Mouse (Mus musculus): ENCODE measurements at regions not wholly inside any gene's neighbourhood (a gene's known extent, or its start where the extent isn't known, plus 50 kb on each side); places are given as distances from the start of the nearest gene placed in this dataset.

GRCm38 (mm10) chr15:36878276-36878675, 129.3 kb downstream of the Zfp706 start:
- no peak for TF ChIP-seq CTCF (IDR thresholded peaks at IDR 0.05)
- no peak for DNase-seq
- intact Hi-C loops (cut with DNase I), result no loop called here
- H3K4me3 ChIP-seq, result no peak overlapping the region
- H3K27ac ChIP-seq, result no peak overlapping the region

- Histone ChIP-seq H3K27ac (no peak overlapping the region), H3K4me3 (no peak overlapping the region)
- intact Hi-C loops (cut with DNase I), result no loop called here
- DNase-seq, result no peak
- TF ChIP-seq CTCF (IDR thresholded peaks at IDR 0.05), result no peak
Observed at GRCm38 (mm10) chr15:36877501-36877900, 130.1 kb downstream of the Zfp706 start.

GRCm38 (mm10) chr15:36875980-36876778, 131.4 kb downstream of the Zfp706 start:
- TF ChIP-seq CTCF (IDR thresholded peaks at IDR 0.05), result no peak
- intact Hi-C loops (cut with DNase I), result no loop called here
- no peak for DNase-seq
- Histone ChIP-seq H3K27ac (no peak overlapping the region), H3K4me3 (no peak overlapping the region)

- H3K27ac ChIP-seq, result no peak overlapping the region
- no peak overlapping the region for H3K4me3 ChIP-seq
- no peak for DNase-seq
- no peak for TF ChIP-seq CTCF (IDR thresholded peaks at IDR 0.05)
- intact Hi-C loops (cut with DNase I), result loop anchor here (5.0 kb wide), 3 partner anchors 63 to 128 kb away; no protein-coding TSS in a partner anchor
Observed at GRCm38 (mm10) chr15:36874555-36874954, 133.0 kb downstream of the Zfp706 start.

GRCm38 (mm10) chr15:36873884-36874243, 133.7 kb downstream of the Zfp706 start:
- no peak for DNase-seq
- H3K27ac ChIP-seq, result peak overlapping the region; percentile 38; the same call in 1 of the 2 replicates
- intact Hi-C loops (cut with DNase I), result loop anchor here (5.0 kb wide), 3 partner anchors 63 to 128 kb away; no protein-coding TSS in a partner anchor
- TF ChIP-seq CTCF (IDR thresholded peaks at IDR 0.05), result no peak
- H3K4me3 ChIP-seq, result no peak overlapping the region; the same call in 1 of the 2 replicates

- DNase-seq, result peak; percentile 67
- intact Hi-C loops (cut with DNase I), result loop anchor here (5.0 kb wide), 3 partner anchors 64 to 129 kb away; no protein-coding TSS in a partner anchor
- TF ChIP-seq CTCF (IDR thresholded peaks at IDR 0.05), result no peak
- Histone ChIP-seq H3K27ac (peak overlapping the region; percentile 38; the same call in 1 of the 2 replicates), H3K4me3 (peak overlapping the region; percentile 44)
Observed at GRCm38 (mm10) chr15:36873058-36873883, 134.3 kb downstream of the Zfp706 start.

- Histone ChIP-seq H3K27ac (peak overlapping the region; percentile 38; the same call in 1 of the 2 replicates), H3K4me3 (no peak overlapping the region)
- intact Hi-C loops (cut with DNase I), result loop anchor here (5.0 kb wide), 3 partner anchors 65 to 130 kb away; no protein-coding TSS in a partner anchor
- no peak for DNase-seq
- no peak for TF ChIP-seq CTCF (IDR thresholded peaks at IDR 0.05)
Observed at GRCm38 (mm10) chr15:36872566-36872965, 135.0 kb downstream of the Zfp706 start.

GRCm38 (mm10) chr15:36870717-36871116, 136.9 kb downstream of the Zfp706 start:
- no peak overlapping the region for H3K27ac ChIP-seq
- TF ChIP-seq CTCF (IDR thresholded peaks at IDR 0.05), result no peak
- no peak overlapping the region for H3K4me3 ChIP-seq
- intact Hi-C loops (cut with DNase I), result loop anchor here (5.0 kb wide), 3 partner anchors 67 to 132 kb away; no protein-coding TSS in a partner anchor
- DNase-seq, result no peak

GRCm38 (mm10) chr15:36870094-36870493, 137.5 kb downstream of the Zfp706 start:
- H3K4me3 ChIP-seq, result no peak overlapping the region
- H3K27ac ChIP-seq, result no peak overlapping the region
- DNase-seq, result no peak
- no peak for TF ChIP-seq CTCF (IDR thresholded peaks at IDR 0.05)
- intact Hi-C loops (cut with DNase I), result loop anchor here (5.0 kb wide), 3 partner anchors 67 to 132 kb away; no protein-coding TSS in a partner anchor

- intact Hi-C loops (cut with DNase I), result no loop called here
- Histone ChIP-seq H3K4me3 (no peak overlapping the region), H3K27ac (no peak overlapping the region)
- no peak for DNase-seq
- no peak for TF ChIP-seq CTCF (IDR thresholded peaks at IDR 0.05)
Observed at GRCm38 (mm10) chr15:36866088-36866487, 141.5 kb downstream of the Zfp706 start.

- no peak overlapping the region for H3K4me3 ChIP-seq
- TF ChIP-seq CTCF (IDR thresholded peaks at IDR 0.05), result no peak
- H3K27ac ChIP-seq, result no peak overlapping the region
- no peak for DNase-seq
- intact Hi-C loops (cut with DNase I), result no loop called here
Observed at GRCm38 (mm10) chr15:36865332-36865731, 142.2 kb downstream of the Zfp706 start.

GRCm38 (mm10) chr15:36864046-36864445, 143.5 kb downstream of the Zfp706 start:
- intact Hi-C loops (cut with DNase I), result no loop called here
- Histone ChIP-seq H3K27ac (no peak overlapping the region), H3K4me3 (no peak overlapping the region)
- DNase-seq, result no peak
- no peak for TF ChIP-seq CTCF (IDR thresholded peaks at IDR 0.05)

GRCm38 (mm10) chr15:36858711-36859110, 148.9 kb downstream of the Zfp706 start:
- DNase-seq, result no peak
- intact Hi-C loops (cut with DNase I), result no loop called here

More at GRCm38 (mm10) chr15:36858711-36859110, 148.9 kb downstream of the Zfp706 start:
- Histone ChIP-seq H3K4me3 (no peak overlapping the region), H3K27ac (no peak overlapping the region)
- TF ChIP-seq CTCF (IDR thresholded peaks at IDR 0.05), result no peak

Data from gastrocnemius, adult 2 months (tissue).